Mouse (Mus musculus) kidney, adult 8-10 months (tissue): ENCODE measurements around the gene Clmp.
"Not testable (repeated sequence)": the region's sequence is repeated elsewhere in the genome, so short reads cannot be mapped to it uniquely, and the experiment has no call there.

Experiments
- DNase-seq, 2 experiments: peaks; one replicate each; pipeline ENCODE4 v3.0.0; 2022

Clmp gene

DNA sequence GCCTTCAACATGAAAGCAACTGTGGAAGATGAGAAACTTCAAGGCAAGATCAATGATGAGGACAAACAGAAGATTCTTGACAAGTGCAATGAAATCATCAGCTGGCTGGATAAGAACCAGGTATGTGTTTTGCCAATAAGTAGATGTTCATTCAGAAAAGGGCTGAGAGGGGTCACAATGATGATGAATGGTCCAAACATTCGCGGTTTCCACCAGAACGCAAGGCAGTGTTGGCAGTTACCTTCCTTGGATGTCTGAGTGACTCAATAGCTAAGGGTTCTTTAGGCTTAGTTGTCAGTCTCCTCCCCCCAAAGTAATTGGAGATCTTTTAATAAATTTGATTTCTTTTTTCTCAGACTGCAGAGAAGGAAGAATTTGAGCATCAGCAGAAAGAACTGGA lies 118.8 kb downstream of the Clmp start:
- DNase-seq = not testable (repeated sequence)

DNA sequence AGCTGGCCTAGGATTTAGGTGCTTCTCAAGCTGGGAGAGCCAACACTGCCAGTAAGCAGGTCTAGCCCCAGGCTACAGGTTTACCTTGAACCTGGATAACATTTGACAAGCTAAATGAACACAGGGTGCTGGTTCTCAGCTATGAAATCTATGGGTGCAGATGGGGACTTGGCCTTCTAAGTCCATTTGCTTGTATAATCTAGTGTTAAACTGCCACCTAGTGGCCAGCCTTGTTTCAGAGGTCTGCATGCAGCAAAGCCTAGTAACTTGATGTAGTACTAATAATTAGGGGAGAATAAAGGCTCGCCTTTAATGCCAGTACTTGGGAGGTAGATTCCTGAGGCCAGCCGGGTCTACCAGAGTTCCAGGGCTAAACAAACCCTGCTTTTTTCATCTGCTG lies 119.5 kb downstream of the Clmp start:
- peak; percentile 67 to 84 for DNase-seq

DNA sequence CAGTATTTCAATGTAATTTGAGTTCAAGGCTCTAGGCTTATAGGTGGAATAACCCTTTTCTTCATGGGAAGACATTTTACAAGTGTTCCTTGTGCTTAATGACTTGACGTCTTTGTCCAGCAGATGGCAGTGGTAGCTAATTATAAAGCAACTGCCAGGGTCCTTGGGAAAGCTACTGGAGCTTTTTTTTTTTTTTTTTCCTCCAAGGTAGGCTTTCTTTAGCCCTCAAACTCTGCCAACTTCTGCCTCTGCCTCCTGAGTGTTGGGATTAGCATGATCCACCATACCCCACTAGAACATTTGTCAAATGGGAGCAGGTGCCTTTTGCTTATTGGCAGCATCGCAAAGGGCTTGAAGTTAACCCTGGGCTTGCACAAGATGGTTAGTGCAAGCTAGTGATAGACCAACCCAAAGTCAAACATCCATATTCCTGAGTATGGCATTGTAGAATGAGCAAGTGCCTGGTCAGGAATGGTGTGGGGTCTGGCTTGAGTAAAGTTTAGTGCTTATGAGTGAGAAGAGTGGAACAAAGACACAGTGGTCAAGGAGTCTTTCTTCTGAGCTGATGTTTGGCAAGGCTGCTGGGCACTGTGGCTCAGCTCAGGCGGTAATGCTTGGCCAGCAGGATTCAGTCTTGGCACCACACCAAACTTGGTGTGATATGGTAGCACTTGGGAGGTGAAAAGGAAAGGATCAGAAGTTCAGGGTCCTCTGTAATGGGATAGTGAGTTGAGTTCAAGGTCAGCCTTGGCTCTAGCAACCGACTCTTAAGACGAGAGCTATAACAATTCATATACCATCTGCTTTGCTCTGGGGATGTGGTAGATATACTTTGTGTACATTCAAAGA lies 120.9 kb downstream of the Clmp start:
- peak; percentile 67 to 75 for DNase-seq

DNA sequence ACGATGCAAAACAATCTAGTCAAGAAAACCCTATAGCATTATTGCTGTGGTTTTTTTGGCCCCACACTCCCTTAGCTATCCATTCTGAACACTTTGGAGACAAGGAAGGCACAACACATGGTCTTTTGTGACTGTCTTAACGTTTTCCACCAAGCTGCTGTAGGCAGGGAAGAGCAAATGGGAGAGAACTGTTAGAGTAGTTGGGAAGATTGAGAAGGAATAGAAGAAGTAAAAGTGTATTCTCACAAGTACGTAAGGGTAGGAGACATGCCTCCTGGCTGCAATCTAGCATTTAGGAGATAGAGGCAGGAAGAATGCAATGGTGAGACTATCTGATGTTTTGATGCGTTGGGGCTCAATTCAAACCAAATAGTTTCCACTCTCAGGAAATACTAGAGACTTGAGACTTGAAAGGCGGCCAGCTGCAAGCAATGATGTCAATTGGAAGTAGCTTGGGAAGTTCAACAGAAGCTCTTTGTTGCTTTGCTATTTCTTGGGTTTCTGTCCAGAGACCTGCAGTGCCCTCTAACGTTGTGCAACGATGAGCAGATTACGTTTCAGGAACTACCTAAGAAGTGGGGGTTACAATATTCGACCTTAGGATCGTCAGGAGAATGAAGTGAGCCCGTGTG lies 121.6 kb downstream of the Clmp start:
- no peak for DNase-seq

DNA sequence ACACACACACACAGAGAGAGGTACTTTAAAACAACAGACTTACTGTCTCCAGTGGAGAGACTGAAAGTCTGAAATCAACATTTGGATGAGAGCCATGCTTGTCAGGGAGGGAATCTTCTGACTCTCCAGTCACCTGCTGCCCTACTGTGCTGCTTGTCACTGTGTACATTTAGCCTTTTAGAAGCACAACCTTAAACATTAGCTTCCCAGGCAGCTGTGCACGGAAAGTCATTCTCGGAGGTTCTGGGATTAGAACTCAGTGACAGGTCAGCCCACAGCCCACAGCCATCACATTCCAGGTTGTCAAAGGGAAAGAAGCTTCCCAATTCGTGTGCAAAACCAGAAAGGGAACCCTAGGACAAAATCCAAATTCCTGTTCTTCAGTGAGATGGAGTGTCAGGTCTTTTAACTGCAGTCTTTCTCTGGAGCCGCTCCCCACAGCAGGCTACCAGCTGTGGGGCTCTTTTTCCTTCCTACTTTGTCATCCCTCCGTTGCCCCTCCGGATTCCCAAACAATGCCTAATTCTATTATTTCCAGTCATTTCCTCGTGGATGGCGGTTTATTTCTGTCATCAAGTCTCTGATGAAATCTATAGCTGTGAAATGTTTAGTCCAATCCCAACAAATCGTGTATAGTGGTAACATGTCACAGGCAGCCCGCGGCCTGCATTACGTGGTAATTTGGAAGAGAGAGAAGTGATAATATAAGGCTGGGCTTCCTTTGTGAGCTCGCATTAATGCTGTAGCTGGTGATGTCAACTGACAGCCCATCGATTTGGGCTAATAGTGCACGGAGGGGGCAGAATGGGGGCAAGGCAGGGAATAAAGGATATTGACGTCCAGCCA lies 122.5 kb downstream of the Clmp start:
- DNase-seq = no peak

DNA sequence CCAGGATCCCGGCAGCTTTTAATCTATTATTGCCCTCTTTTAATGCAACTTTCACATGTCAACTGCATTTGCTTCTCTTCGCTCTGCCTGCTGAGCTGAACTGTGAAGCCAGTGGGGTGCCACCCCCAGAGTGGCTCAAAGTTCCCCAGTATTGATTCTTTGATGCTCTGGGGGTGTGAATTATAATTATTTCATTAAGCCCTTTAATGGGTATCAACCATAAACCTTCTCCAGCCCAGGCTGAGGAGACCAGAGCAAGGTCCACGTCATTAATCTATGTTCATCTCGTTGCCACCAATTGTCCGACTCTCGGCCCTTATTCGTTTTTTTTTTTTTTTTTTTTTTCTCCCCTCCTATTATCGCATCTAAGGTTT lies 123.1 kb downstream of the Clmp start:
- DNase-seq = no peak

DNA sequence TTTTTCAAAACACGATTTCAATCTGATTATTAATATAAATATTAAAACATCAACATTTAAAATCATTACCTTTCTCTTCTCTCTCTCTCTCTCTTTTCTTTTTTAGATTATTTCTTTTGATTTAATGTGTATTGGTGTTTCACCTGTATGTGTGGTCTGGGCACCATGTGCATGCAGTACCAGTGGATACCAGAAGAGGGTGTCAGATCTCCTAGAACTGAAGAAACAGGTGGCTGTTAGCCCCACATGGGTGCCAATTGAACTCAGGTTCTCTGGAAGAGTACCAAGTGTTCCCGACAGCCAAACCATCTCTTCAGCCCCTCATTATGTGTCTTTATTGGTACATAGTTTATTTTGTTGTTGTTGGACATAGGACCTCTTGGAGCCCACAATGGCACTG lies 126.1 kb downstream of the Clmp start:
- peak in 1 of 2 experiments; percentile 41 for DNase-seq

DNA sequence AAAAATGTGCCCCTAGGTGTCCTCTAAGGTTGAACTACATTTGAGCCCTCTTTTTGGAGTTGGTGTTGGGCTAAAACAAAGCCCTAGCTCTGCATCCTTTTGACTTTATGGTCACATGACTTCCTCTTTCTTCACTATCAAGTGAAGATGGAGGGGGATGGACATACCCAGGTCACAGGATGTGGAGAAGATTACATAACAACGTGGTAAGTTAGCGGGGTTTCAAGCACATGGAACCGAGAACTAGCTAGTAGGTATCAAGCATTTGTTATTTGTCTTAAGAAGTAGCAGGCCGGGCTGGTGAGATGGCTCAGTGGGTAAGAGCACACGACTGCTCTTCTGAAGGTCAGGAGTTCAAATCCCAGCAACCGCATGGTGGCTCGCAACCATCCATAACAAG lies 128.3 kb downstream of the Clmp start:
- no peak for DNase-seq

DNA sequence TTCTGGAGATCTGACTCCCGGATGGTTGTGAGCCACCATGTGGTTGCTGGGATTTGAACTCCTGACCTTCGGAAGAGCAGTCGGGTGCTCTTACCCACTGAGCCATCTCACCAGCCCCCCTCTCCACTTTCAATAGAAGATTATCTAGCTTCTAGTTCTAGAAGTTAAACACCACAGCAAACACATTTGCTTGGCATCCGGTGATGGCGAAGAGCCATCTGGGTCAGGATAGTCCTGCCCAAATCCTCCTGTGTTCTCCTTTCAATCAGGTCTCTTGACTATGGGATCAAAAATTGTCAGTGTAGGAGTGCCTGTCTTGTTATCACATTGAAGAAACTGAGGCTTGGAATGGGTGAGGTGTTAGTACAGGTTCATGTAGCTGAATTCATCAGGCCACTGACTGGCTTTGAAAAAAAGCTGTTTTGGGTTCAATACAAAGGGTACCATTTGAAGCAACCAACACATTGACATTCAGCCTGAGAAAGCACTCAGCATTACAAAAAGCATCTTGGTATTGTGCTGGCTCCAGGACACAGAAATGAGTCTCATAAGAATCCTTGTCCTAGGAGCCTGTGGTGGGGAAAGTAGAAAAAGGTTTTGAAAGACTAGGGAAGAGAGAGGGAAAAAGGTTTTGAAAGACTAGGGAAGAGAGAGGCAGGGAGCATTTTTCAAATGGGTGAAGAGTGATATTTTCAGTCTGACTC lies 131.7 kb downstream of the Clmp start:
- no peak for DNase-seq

DNA sequence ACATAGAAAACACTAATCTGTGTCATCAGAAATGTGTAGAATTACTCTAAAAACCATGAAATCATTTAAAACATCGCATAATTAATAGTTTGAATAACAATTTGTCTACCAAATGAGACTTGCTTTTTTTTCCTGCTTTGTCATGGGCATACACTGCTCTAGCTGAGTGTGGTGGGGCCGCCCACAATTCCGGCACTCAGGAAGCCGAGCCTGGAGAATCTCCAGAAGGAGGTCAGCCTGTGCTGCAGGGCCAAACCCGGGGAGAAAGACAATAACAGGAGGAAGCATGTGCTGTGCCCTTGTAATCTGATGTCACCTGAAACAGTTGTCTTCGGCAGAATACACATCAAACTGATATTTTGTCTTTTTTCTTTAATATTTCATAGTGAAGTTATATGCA lies 139.8 kb downstream of the Clmp start:
- peak in 1 of 2 experiments; percentile 31 for DNase-seq

DNA sequence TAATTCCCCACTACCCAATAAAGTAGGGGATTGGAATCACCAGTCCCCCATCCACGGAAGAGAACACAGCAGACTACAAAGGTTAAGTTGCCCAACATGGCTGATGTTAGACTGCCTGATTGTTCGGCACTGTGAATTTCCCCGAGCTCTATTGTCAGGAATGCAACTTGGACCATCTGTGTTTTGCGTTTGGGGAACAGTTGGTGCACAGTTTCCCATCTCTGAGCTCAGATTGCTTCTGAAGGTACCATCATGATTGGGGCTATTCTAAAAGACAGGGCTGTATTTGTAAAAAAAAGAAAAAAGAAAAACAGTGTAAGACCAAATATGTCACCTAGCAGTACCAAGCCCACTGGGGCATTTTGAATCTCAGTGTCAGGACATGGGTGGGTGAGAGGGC lies 141.6 kb downstream of the Clmp start:
- DNase-seq = no peak

DNA sequence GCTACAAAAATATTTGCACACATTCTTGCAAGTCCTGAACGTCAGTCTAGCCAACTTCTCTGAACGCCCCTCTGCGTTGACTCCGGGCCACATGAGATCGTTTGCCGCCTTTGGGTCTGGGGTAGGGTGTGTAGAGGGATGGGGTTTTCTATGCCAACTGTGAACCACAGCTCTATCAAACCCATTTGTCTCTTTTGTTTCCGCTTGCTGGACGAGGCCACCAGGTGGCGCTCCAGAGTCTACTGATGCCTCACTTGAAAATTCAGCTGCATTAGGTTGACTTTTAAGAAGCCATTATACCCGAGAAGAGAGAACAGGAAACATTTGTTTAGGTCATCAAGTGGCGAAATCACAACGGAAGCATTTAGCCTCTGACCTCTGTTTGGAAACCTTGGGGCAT lies 148.8 kb downstream of the Clmp start:
- peak; percentile 22 to 79 for DNase-seq
